Mouse (Mus musculus): ENCODE results near the gene Tmed9.
A peak's percentile ranks its signal among the peaks of the same experiment; 100 is the strongest.
"Not testable (repeated sequence)": the region's sequence is repeated elsewhere in the genome, so short reads cannot be mapped to it uniquely, and the experiment has no call there.

Gene Tmed9

GRCm38 (mm10) chr13:55567949-55568348, 5.6 kb upstream of the Tmed9 start:
- DNase-seq (ENCODE audit: low spot score): no peak

- DNase-seq (ENCODE audit: low spot score): not testable (repeated sequence)
Measured at GRCm38 (mm10) chr13:55568524-55568923, 5.0 kb upstream of the Tmed9 start.

DNA sequence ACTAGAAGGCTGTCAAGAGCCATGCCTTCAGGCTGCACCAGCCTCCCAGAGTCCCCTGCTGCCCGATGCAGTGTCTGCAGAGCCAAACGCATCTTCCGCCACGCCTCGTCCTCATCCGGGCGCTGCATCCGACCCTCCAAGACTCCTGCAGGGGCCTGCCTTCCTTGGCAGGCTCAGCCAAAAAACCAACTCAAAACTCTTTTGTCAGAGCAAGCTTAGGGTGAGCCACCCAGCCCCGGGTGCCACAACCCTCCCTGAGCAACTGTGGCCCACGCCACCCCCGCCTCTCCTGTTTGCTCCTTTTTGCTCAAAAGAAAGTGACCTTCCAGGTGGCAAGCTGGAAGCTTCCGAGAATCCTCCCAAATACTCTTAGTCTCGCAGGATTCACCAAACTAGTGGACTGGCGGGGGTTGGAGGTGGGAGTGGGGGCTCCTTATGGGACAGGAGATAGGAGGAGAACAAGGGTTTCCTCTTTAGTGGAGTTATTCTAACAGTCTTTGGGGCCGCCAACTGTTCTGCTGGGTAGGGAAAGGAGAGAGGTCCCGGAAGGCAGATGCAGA, 3.7 kb upstream of the Tmed9 start:
- no peak for DNase-seq (ENCODE audit: low spot score)

DNA sequence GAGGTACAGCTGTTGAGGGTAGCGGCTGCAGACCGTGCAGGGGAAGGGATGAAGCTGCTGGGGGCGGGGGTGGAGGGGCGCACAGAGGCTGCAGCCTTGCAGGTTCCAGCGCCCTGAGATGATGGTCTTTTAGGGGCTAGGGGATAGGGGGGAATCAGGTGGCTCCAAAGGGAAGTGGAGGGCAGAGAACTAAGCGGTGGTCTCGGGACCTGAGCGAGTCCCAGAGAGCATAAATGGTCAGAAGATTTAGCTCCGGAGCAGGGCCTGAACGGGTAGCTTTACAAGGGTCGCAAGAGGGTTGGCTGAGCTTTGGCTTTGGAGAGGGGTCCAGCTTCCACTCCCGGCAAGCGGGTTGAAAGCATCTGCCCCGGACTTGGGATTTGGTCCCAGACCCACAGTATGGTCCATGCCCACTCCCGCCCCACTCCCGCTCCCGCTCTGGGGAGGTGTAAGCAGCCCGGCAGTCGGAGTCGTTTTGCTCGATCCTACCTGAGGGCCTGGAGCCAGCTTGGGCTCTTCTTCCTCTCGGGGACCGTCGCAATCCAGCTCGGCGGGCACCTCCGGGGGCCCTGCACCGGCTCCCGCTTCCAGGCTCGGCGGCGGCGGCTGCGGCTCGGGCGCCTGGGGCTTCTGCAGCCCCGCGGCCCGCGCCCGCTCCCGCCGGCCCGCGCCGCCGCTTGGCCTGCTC, 3.1 kb upstream of the Tmed9 start:
- peak; percentile 13 for DNase-seq (ENCODE audit: low spot score)

GRCm38 (mm10) chr13:55571027-55571751, 2.3 kb upstream of the Tmed9 start, which contains the start of gene Fam193b:
Fam193b (minus strand) TSS chr13:55571120.
- DNase-seq (ENCODE audit: low spot score): peak; percentile 89

- DNase-seq (ENCODE audit: low spot score): no peak
Measured at GRCm38 (mm10) chr13:55571977-55572376, 1.6 kb upstream of the Tmed9 start.

DNA sequence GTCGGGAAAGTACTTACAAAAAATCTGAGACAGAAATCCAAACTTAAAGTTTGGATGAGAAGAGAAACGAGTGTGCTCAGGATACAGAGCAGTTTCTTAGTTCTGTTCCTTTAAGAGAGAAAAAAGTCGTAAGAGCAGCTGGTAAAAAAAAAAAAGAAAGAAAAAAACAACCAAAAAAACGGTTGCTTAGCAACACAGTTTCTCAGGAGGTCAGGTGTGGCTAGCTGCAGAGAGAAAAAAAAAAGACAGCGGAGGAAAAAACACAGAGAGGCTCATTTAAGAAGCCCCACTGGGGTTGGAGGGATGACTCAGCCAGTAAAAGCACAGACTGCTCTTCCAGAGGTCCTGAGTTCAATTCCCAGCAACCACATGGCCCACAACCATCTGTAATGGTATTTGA, 789 bp downstream of the Tmed9 start:
- DNase-seq (ENCODE audit: low spot score): no peak

DNA sequence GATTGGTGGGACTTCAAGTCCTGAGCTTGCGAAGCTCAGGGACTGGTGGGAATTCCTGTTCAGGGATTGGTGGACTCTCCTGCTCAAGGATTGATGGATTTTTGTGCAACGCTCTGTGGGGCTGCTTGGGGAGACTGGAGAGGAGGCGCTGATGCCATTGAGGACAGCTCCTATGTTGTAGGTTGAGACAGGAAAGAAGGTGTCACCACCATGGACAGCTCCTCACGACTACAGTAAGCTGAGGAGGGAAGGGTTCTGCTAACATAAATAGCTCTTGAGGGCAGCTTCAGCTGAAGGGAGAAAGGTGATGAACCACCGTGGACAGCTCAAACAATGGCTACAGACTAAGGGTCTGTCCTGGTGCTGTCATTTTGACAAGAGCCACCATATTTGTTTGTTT, 2.4 kb downstream of the Tmed9 start:
- DNase-seq (ENCODE audit: low spot score): no peak

GRCm38 (mm10) chr13:55576872-55577271, 3.3 kb downstream of the Tmed9 start:
- DNase-seq (ENCODE audit: low spot score): not testable (repeated sequence)

DNA sequence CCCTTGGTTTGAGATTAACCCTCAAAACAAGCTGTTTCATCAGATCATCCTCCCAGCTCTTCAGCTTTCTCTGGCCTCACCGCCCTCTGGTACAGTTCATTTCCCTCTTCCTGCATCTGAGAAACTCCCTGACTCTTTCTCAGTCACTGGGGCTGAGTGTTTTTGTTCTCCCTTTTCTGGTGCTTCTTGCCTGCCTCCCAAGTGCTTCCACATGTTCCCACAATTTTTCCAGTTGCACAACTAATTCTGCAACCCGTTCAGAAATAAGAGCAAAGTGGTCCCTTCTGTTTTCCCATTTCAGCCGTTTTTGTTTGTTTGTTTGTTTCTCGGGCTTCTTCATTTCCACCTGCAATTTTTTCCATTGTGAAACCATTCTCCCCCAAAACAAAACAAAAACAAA, 4.6 kb downstream of the Tmed9 start:
- DNase-seq (ENCODE audit: low spot score): no peak

- no peak for DNase-seq (ENCODE audit: low spot score)
Measured at GRCm38 (mm10) chr13:55591961-55592490, 18.5 kb downstream of the Tmed9 start.

- peak; percentile 95 for DNase-seq (ENCODE audit: low spot score)
Measured at GRCm38 (mm10) chr13:55592512-55593253, 19.2 kb downstream of the Tmed9 start.

DNA sequence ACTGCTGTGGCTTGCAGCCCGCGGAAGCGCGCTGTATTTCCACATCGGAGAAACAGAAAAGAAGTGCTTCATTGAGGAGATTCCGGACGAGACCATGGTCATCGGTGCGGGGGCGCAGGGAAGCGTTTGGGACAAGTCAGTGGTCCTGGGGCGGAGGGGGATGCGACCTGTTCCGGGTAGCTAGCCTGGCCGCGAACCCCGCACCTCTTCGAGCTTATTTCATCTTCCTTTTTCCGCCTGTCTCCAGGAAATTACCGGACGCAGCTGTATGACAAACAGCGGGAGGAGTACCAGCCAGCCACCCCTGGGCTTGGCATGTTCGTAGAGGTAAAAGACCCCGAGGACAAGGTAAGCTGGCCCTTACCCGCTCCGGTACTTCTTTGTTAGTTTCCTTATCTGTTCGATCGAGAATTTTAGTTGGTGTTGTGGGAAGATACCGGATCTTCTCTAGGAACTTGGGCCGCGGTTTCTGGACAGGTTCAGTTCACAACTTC, 19.8 kb downstream of the Tmed9 start:
- no peak for DNase-seq (ENCODE audit: low spot score)

DNA sequence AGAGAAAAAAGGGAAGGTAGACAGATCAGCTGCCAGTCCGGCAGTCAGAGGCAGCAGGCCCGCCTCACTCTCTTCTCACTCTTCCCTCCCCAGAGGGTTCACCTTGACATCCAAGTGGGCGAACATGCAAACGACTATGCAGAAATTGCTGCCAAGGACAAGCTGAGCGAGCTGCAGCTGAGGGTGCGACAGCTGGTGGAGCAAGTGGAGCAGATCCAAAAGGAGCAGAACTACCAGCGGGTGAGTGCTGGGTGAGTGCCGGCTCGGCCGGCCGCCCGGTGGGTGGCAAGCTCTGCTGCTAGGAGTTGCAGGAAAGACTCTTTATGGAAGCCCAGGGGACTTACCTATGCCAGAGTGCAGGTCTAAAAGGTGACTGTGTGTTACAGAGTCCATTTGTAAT, 21.8 kb downstream of the Tmed9 start:
- DNase-seq (ENCODE audit: low spot score): no peak

DNA sequence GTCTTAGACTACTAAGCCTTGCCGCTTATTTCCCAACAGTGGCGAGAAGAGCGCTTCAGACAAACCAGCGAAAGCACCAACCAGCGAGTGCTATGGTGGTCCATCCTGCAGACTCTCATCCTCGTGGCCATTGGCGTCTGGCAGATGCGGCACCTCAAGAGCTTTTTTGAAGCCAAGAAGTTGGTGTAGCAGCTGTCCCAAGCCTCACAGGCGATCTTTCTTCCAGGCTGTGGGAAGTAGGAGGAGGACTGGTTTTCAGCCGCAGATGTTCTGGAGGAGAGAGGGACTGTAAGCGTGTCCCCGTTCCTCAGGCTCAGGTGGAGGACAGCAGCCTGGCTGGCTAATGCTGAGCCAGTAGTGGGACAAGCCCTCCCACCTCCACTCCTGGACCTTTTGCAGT, 23.3 kb downstream of the Tmed9 start:
- no peak for DNase-seq (ENCODE audit: low spot score)

DNA sequence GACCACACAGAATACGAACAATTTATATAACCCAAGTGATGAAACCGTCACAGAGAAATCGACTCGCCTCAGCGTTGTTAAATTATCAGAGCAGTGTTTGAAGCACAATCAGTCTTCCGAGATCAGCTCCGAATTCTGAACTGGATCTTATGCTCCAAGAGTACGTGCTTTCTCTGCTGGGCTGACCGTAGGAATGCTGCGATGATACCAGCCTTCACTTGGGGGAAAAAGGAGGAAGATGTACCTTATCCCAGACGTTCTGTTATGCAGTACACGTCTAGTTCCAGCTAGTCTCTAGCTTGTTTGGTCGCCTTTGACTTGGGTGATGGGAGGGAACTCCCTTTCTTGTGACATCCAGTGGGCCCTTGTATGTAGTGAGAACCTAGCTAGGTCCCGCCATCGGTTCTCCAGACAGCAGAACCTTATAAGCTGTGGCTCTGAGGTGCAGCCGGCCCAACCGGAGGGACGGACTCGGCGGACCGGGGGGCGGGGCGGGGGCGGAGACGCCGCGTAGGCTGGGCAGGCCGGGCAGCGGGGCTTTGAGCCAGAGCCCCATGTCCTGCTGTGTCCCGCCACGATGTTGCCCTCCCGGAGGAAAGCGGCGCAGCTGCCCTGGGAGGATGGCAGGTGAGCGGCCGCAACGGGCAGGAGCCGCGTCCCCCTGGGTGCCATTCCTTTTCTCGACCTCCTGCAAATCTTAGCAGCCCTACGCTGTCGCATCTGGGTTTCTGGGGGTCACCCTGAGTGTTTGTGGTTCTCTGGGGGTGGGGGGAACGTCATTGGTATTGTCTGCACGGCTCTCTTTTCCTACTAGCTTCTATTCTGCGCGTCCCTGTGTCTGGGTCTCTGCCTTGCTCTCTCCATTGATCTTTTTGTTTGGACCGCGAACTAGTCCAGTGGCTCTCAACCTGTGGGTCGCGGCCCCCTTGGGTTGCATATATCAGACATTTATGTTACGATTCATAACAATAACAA, 26.3 kb downstream of the Tmed9 start, which contains the start of gene B4galt7:
Gene B4galt7, plus strand, starts transcription at position 331 of the 975 bp plus-strand sequence.
- DNase-seq (ENCODE audit: low spot score): peak; percentile 71

DNA sequence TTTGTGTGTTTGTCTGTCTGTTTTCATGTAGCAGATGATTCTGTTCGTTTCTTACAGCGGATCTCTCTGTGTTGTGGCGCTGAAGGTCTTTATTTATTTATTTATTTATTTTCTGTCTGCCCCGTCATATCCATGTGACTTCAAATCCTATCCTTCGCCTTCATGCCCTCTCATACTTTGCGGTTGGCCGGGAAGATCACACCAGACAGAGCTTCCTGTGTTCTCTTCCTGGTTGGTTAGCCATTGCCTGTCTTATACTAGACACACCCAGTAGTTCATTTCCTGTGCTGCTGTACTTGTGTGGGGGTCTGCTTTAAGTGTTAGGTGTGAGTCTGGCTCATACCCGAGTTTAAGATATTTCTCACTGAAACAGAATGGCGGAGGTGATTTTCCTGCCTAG, 27.1 kb downstream of the Tmed9 start:
- no peak for DNase-seq (ENCODE audit: low spot score)

GRCm38 (mm10) chr13:55601611-55602010, 28.1 kb downstream of the Tmed9 start:
- peak; percentile 29 for DNase-seq (ENCODE audit: low spot score)

DNA sequence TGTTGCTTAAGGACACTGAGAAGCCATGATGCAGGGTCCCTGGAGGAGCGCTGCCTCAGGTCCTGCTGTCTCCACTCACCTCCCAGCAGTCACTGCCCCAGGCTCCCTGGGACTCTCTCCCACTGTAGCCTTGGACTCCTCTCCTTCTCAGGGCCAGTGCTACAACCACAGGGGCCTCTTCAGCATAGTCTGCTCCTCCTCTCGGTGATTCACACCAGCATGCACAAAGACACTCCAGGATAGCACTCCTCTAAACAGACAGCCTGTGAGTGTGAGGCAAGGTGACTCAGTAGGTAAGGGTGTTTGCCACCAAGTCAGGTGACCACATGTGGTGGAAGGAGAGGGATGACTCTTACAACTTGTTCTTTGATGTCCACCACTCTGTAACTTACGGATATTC, 31.1 kb downstream of the Tmed9 start:
- DNase-seq (ENCODE audit: low spot score): no peak

- DNase-seq (ENCODE audit: low spot score): no peak
Measured at GRCm38 (mm10) chr13:55606899-55607623, 33.5 kb downstream of the Tmed9 start.
